Mouse (Mus musculus) heart, embryonic 13.5 days (tissue): Measurements from ENCODE around the gene Sart1. TPM values are rescaled to one million over a fixed set of nuclear protein-coding genes. Genes with fewer than 3 reads are reported as not detected.
"Not testable (repeated sequence)": the region's sequence is repeated elsewhere in the genome, so short reads cannot be mapped to it uniquely, and the experiment has no call there.

Source experiments
- ATAC-seq: fragments of 200-750 bp; cut with Nextera tagmentation; 2 replicates; pipeline ENCODE4 v1.8.0; 2017; ENCODE audit warnings: moderate TSS enrichment; ENCODE audit not compliant: insufficient number of reproducible peaks, low FRiP score, low TSS enrichment; ENCODE audit errors: extremely low read depth
- H3K27ac ChIP-seq: fragments of 300-500 bp; sonication (generic); replicated peaks from 2 replicates; pipeline ENCODE4 v1.5.1; 2015; ENCODE audit warnings: moderate library complexity, mild to moderate bottlenecking, inconsistent platforms
- H3K27me3 ChIP-seq: fragments of 300-500 bp; sonication (generic); replicated peaks from 2 replicates; pipeline ENCODE4 v1.6.1; 2015; ENCODE audit warnings: mild to moderate bottlenecking, inconsistent platforms
- H3K36me3 ChIP-seq: fragments of 300-500 bp; sonication (generic); 2 replicates; pipeline ENCODE4 v1.6.1; 2015; ENCODE audit warnings: mild to moderate bottlenecking, inconsistent platforms
- H3K4me1 ChIP-seq: fragments of 300-500 bp; sonication (generic); 2 replicates; pipeline ENCODE4 v1.6.1; 2015; ENCODE audit warnings: inconsistent platforms
- H3K4me2 ChIP-seq: fragments of 300-500 bp; sonication (generic); 2 replicates; pipeline ENCODE4 v1.6.1; 2015; ENCODE audit warnings: inconsistent platforms, mild to moderate bottlenecking, moderate library complexity
- H3K4me3 ChIP-seq: fragments of 300-500 bp; sonication (generic); 2 replicates; pipeline ENCODE4 v1.5.1; 2015; ENCODE audit warnings: moderate library complexity, mild to moderate bottlenecking, inconsistent platforms
- H3K9ac ChIP-seq: fragments of 300-500 bp; sonication (generic); 2 replicates; pipeline ENCODE4 v1.6.1; 2015; ENCODE audit warnings: inconsistent platforms, mild to moderate bottlenecking, moderate library complexity
- H3K9me3 ChIP-seq: fragments of 300-500 bp; sonication (generic); 2 replicates; pipeline ENCODE4 v1.6.1; 2016; ENCODE audit warnings: inconsistent platforms
- WGBS: fragments of 180-500 bp; shearing (Covaris S2); methylation state at CpG from one replicate; pipeline ENCODE4 v1.1.7; 2015; ENCODE audit warnings: mixed read lengths; 5-methylcytosine and 5-hydroxymethylcytosine counted together
- polyA plus RNA-seq: library from polyadenylated mRNA; unstranded; fragments of >200 nt; fragmentation: Nextera tagmentation; extraction: Ambion mirVana; gene quantifications from 2 replicates; pipeline ENCODE4 v1.2.1, GENCODE M21; 2015

Gene Sart1
- polyA plus RNA-seq, 1 experiment from 2014 or later, result 41.9 TPM

DNA sequence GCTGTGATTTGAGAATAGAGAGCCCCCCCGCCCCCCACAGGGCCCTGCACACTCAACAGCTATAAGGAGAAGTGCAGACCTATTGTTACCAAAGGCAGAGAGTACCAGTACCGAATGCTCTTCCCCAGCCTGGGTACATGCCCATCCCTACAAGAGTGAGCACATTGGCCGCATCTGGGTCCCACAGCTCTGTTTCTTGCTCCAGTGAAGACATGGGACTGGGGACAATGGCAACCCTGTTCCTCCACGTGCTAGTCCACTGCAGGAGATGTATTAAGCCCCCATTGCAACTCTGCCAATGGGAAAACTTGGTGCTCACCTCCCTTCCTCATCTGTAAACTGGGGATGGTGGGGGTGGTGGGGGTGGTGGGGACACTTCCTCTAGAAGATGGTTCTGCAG, 25.3 kb upstream of the Sart1 start:
- Histone ChIP-seq H3K27ac (no peak overlapping the region), H3K36me3 (peaks cover 18% of the 10 kb centered on the region; the same call in 1 of the 2 replicates)
- ATAC-seq, result no peak

DNA sequence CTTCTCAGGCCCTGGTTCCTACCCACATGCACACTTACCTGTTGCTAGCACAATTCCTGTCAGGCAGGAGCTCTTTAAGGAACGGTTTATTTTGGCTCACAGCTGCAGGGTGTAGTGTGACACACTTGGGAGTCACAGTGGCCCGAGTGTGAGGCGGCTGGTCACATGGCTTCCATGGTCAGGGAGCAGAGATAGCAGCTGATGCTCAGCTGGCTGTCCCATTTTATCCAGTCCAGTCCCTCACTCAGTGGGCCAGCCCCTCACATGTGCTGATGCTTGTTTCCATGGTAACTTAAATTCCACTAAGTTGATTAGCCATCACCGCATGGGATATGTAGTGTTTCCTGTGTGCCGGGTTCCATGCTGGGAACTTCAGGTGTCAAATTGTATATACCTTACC, 23.5 kb upstream of the Sart1 start:
- Histone ChIP-seq H3K9me3 (no peaks in the 10 kb centered on the region), H3K27me3 (no peaks in the 10 kb centered on the region), H3K27ac (no peak overlapping the region), H3K4me3 (no peak overlapping the region), H3K36me3 (peaks cover 11% of the 10 kb centered on the region; the same call in 1 of the 2 replicates), H3K4me2 (no peak overlapping the region), H3K9ac (no peak overlapping the region), H3K4me1 (peaks cover 35% of the 10 kb centered on the region)
- ATAC-seq, result no peak
- 55% methylated on average over 5 of the region's 5 CpGs for WGBS

More for the DNA sequence above, 25.3 kb upstream of the Sart1 start:
- 64% methylated on average over 4 of the region's 4 CpGs for WGBS
- H3K9ac ChIP-seq, result no peak overlapping the region
- H3K4me1 ChIP-seq, result peaks cover 18% of the 10 kb centered on the region
- H3K4me3 ChIP-seq, result no peak overlapping the region
- no peaks in the 10 kb centered on the region for H3K27me3 ChIP-seq
- H3K4me2 ChIP-seq, result no peak overlapping the region
- no peaks in the 10 kb centered on the region for H3K9me3 ChIP-seq

GRCm38 (mm10) chr19:5410641-5411040, 22.1 kb upstream of the Sart1 start:
- WGBS, result 70% methylated on average over 5 of the region's 5 CpGs
- Histone ChIP-seq H3K36me3 (peaks cover 8% of the 10 kb centered on the region; the same call in 1 of the 2 replicates), H3K4me3 (no peak overlapping the region), H3K9me3 (no peaks in the 10 kb centered on the region), H3K27ac (no peak overlapping the region), H3K27me3 (no peaks in the 10 kb centered on the region), H3K9ac (no peak overlapping the region), H3K4me2 (no peak overlapping the region), H3K4me1 (peaks cover 39% of the 10 kb centered on the region)
- ATAC-seq, result no peak

DNA sequence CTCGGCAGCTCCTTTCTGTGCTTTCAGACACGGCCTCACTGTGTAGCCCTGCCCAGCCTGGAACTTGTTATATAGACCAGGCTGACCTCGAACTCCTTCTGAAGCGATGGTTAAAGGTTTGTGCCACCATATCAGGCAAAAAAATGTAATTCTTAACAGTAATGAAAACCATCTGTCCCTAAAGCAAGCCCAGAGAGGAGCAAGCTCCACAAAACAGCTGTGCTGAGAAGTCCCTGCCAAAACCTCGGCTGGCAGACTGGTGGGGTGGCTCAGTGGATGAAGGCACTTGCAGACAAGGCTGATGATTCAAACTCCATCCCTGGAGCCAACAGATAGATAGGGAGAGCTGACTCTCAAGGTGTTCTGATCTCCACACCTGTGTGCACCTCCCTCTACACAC, 20.6 kb upstream of the Sart1 start:
- ATAC-seq, result no peak
- 74% methylated on average over 5 of the region's 5 CpGs for whole genome bisulfite sequencing
- Histone ChIP-seq H3K36me3 (peaks cover 8% of the 10 kb centered on the region; the same call in 1 of the 2 replicates), H3K27me3 (no peaks in the 10 kb centered on the region), H3K4me1 (peaks cover 36% of the 10 kb centered on the region), H3K4me3 (no peak overlapping the region), H3K27ac (peak overlapping the region; percentile 51), H3K9me3 (no peaks in the 10 kb centered on the region), H3K9ac (peak overlapping the region; percentile 33), H3K4me2 (no peak overlapping the region)

GRCm38 (mm10) chr19:5408057-5409001, 19.8 kb upstream of the Sart1 start:
- H3K27ac ChIP-seq, result peak overlapping the region; percentile 51
- no peaks in the 10 kb centered on the region for H3K27me3 ChIP-seq
- H3K4me1 ChIP-seq, result peaks cover 36% of the 10 kb centered on the region
- peaks cover 8% of the 10 kb centered on the region; the same call in 1 of the 2 replicates for H3K36me3 ChIP-seq
- peak overlapping the region; percentile 93 for H3K9ac ChIP-seq
- H3K4me2 ChIP-seq, result peak overlapping the region; percentile 76
- no peaks in the 10 kb centered on the region for H3K9me3 ChIP-seq
- peak overlapping the region; percentile 70 for H3K4me3 ChIP-seq
- WGBS, result 69% methylated on average over 13 of the region's 13 CpGs
- ATAC-seq, result no peak

GRCm38 (mm10) chr19:5407133-5407532, 18.6 kb upstream of the Sart1 start:
- Histone ChIP-seq H3K36me3 (peaks cover 8% of the 10 kb centered on the region; the same call in 1 of the 2 replicates), H3K9ac (peak overlapping the region; percentile 93), H3K27ac (peak overlapping the region; percentile 98), H3K4me1 (peaks cover 36% of the 10 kb centered on the region), H3K4me2 (peak overlapping the region; percentile 76), H3K9me3 (no peaks in the 10 kb centered on the region), H3K4me3 (peak overlapping the region; percentile 70), H3K27me3 (no peaks in the 10 kb centered on the region)
- 17% methylated on average over 7 of the region's 7 CpGs for WGBS
- peak; percentile 45; the same call in 1 of the 2 replicates for ATAC-seq

DNA sequence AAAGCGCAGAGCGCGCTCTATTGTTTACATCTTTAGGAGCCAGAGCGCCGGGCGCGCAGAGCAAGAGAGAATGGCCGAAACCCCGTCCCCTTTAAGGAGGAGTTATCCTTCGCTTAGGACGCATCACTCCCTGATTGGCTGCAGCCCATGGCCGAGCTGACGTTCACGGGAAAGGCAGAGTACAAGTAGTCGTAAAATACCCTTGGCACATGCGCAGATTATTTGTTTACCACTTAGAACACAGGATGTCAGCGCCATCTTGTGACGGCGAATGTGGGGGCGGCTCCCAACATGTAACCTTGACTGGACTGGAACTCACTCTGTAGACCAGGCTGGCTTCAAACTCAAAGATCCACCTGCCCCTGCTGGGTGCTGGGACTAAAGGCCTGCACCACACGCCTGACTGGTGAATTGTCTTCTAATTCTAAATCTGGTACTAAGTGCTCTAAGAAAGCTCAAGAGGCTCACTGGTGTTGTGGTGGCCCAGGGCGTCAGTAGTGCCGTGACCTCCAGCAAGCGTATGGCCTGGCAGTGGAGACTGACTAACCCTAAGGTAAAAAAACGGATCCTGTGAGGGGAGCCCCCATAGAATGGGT, 18.1 kb upstream of the Sart1 start:
- Histone ChIP-seq H3K9ac (peak overlapping the region; percentile 93), H3K4me3 (peak overlapping the region; percentile 70), H3K27ac (peak overlapping the region; percentile 98), H3K4me1 (peaks cover 32% of the 10 kb centered on the region), H3K4me2 (peak overlapping the region; percentile 76)
- not testable (repeated sequence) for H3K9me3 ChIP-seq, H3K27me3 ChIP-seq, H3K36me3 ChIP-seq
- peak; percentile 62 for ATAC-seq
- 6% methylated on average over 24 of the region's 25 CpGs for WGBS

- ATAC-seq, result no peak
These were observed 17.4 kb upstream of the Sart1 start for GRCm38 (mm10) chr19:5405924-5406323.

DNA sequence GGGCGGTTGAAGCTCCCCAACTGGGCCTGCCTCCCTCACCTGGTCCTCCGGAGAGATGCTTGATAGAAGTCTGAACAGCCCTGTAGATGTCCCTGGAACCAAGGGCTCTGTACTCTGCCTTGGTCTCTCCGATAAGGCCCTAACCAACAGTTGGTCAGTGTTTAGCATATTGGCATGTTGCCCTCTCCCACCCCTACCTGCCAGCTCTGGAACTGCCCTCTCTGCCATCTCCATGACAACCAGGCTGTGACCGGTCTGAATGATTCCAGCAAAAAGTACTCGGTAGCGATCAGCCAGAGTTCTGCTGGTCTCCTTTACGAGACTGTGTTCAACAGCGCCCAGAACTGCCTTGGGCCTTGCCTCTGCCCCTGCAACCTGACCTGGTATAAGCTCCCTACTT, 13.8 kb upstream of the Sart1 start, which contains the start of gene Tsga10ip:
Tsga10ip (minus strand) TSS at position 234 of the 400 bp plus-strand sequence.
- H3K4me3 ChIP-seq, result no peak within 1 kb of the TSS

More at GRCm38 (mm10) chr19:5405924-5406323, 17.4 kb upstream of the Sart1 start:
- peak overlapping the region; percentile 72 for H3K4me2 ChIP-seq
- peak overlapping the region; percentile 74 for H3K27ac ChIP-seq
- 27% methylated on average over 7 of the region's 7 CpGs for WGBS
- H3K9ac ChIP-seq, result peak overlapping the region; percentile 79
- H3K27me3 ChIP-seq, result no peaks in the 10 kb centered on the region
- peaks cover 32% of the 10 kb centered on the region for H3K4me1 ChIP-seq
- peaks cover 8% of the 10 kb centered on the region; the same call in 1 of the 2 replicates for H3K36me3 ChIP-seq
- H3K4me3 ChIP-seq, result peak overlapping the region; percentile 48
- no peaks in the 10 kb centered on the region for H3K9me3 ChIP-seq

DNA sequence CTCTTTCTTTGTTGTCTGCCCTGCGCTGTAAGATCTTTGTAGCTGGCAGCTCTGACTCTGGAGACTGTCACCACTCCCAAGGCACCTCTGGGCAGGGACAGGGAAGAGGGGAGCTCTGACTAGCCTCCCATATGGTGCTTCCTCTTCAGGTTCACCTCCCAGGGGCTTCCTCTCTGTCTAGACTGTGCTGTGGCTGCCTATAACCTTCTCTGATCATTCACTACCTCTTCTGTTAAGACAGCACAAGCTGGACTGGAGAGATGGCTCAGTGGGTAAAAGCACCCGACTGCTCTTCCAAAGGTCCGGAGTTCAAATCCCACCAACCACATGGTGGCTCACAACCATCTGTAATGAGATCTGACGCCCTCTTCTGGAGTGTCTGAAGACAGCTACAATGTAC, 12.6 kb upstream of the Sart1 start:
- ATAC-seq, H3K4me2 ChIP-seq, H3K36me3 ChIP-seq, H3K9me3 ChIP-seq, H3K4me3 ChIP-seq, H3K4me1 ChIP-seq, H3K27me3 ChIP-seq: not testable (repeated sequence)
- WGBS, result 66% methylated on average over 4 of the region's 4 CpGs
- Histone ChIP-seq H3K9ac (peak overlapping the region; percentile 16; the same call in 1 of the 2 replicates), H3K27ac (peak overlapping the region; percentile 20; the same call in 1 of the 2 replicates)

More for the DNA sequence above, 13.8 kb upstream of the Sart1 start, which contains the start of gene Tsga10ip:
- no peak for ATAC-seq
- peaks cover 10% of the 10 kb centered on the region for H3K4me1 ChIP-seq
- no peaks in the 10 kb centered on the region for H3K36me3 ChIP-seq
- WGBS, result 75% methylated on average over 8 of the region's 8 CpGs
- H3K9me3 ChIP-seq, result no peaks in the 10 kb centered on the region
- H3K27me3 ChIP-seq, result no peaks in the 10 kb centered on the region
- H3K27ac ChIP-seq, result no peak within 1 kb of the TSS
- H3K9ac ChIP-seq, result 0 out of 2 replicates have a peak within 1 kb of the TSS, but pooled peaks have one; percentile 21
- H3K4me2 ChIP-seq, result no peak within 1 kb of the TSS

GRCm38 (mm10) chr19:5395371-5395770, 6.9 kb upstream of the Sart1 start:
- H3K4me2 ChIP-seq, result no peak overlapping the region
- H3K9me3 ChIP-seq, result no peaks in the 10 kb centered on the region
- H3K4me1 ChIP-seq, result peaks cover 21% of the 10 kb centered on the region
- no peak overlapping the region for H3K27ac ChIP-seq
- no peak for ATAC-seq
- 63% methylated on average over 4 of the region's 4 CpGs for WGBS
- no peaks in the 10 kb centered on the region for H3K27me3 ChIP-seq
- no peaks in the 10 kb centered on the region for H3K36me3 ChIP-seq
- no peak overlapping the region for H3K9ac ChIP-seq
- no peak overlapping the region for H3K4me3 ChIP-seq
